Mouse (Mus musculus): Measurements from ENCODE around the gene Rab3c.

- TF ChIP-seq CTCF (IDR thresholded peaks at IDR 0.05; ENCODE audit: control insufficient read depth, insufficient read depth, insufficient read length) (no peak), MAX (IDR thresholded peaks at IDR 0.05) (no peak), USF1 (IDR thresholded peaks at IDR 0.05; ENCODE audit: low read depth) (no peak), MYOG (IDR thresholded peaks at IDR 0.05; ENCODE audit: control insufficient read depth, extremely low read depth, insufficient read length) (no peak), CEBPB (IDR thresholded peaks at IDR 0.05; ENCODE audit: low read depth) (no peak), MYOD1 (IDR thresholded peaks at IDR 0.05; ENCODE audit: control insufficient read depth, insufficient read length, low read depth) (no peak), FOSL1 (IDR thresholded peaks at IDR 0.05; ENCODE audit: insufficient read depth, low read length, poor library complexity, severe bottlenecking) (no peak)
Observed at GRCm38 (mm10) chr13:110307188-110307587, 26.4 kb upstream of the Rab3c start.
